Mouse (Mus musculus): ENCODE measurements around the gene Dnah11. TPM values are rescaled to one million over a fixed set of nuclear protein-coding genes. Genes with fewer than 3 reads are reported as not detected.

Gene Dnah11
- total RNA-seq (2014; rRNA removed), result 0.18 and 0.20 TPM in 2 replicates
- 0.06 and 0.12 TPM in 2 replicates for polyA plus RNA-seq (2012; rRNA removed)

DNA sequence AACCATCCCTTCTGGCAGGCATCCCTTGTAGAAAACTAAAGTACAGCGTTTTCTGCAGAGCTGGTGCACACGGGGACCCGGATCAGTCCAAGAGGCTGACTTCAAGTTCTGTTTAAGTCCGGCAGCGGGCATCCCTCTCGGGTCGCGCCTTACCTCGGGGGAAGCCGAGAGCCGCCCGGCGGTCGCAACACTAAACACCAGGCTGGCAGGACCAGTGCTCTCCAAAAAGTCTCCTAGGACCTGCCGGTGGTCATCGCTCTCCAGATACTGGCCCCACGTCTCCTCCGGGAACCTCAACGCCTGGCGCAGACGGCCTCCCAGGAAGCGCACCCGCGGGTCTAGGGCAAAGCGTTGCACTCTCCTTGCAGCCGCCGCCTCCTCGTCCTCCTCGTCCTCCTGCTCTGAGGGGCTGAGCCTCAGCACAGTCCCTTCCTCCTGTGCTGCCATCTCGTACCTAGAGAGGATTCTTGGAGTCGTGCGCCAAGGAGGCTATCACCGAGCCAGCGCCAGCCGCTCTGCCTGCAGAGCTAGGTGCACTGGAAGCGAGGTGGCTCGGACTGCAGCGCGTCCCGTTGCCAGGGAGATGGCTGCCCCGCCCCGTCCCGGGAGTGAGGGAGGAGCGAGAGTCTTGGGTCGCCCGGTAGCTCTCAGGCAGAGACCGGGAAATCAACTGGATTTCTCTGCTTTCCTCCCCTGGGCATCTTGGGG, at the start of gene Dnah11:
TSS of gene Dnah11 (minus strand) at position 658 of the 708 bp plus-strand sequence.
- Histone ChIP-seq H3K9ac (ENCODE audit: low read depth, low read length) (peak within 1 kb of the TSS; percentile 18; the same call in 1 of the 2 replicates), H3K79me2 (ENCODE audit: control insufficient read depth, insufficient read depth, low read length) (no peaks in the 10 kb centered on the region), H3K4me1 (ENCODE audit: control insufficient read depth, insufficient read depth, low read length) (no peaks in the 10 kb centered on the region), H3K36me3 (ENCODE audit: control insufficient read depth, insufficient read depth, low read length) (no peaks in the 10 kb centered on the region), H3K4me3 (ENCODE audit: insufficient read depth, low read depth, low read length) (peak within 1 kb of the TSS; percentile 54), H3K27me3 (ENCODE audit: control insufficient read depth, insufficient read depth, low read length) (no peaks in the 10 kb centered on the region), H3K27ac (replicated peaks; ENCODE audit: insufficient read depth, low read depth, low read length) (no peak within 1 kb of the TSS)
- under 1% methylated on average over 47 of the region's 47 CpGs for whole genome bisulfite sequencing
- no peak for TF ChIP-seq POLR2A (IDR thresholded peaks at IDR 0.05; ENCODE audit: extremely low read depth, insufficient read depth, low read length)
- no peak for TF ChIP-seq CTCF (IDR thresholded peaks at IDR 0.05; ENCODE audit: low read depth, low read length)
- DNase-seq (ENCODE audit: extremely low read depth, low read depth, low spot score), result peak; percentile 62

DNA sequence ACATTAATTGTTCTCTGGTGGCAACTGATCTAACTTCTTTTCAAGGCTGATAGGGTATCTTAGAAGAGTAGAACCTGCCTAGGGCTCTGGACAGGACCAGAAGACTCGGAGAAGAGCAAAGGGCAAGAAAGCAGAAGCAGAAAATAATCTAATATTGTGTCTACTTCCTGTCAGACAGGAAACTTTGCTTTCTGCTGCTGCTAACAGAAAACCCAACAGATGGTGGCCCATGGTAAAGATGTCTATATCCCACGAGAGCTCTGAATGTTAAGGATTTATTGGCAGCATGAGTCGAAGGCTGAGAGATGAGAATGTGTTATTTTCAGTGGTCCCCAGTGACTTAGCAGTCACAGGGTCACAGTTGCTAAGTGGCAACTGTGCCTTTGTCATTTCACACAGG, 22.3 kb upstream of the Dnah11 start:
- Histone ChIP-seq H3K27me3 (ENCODE audit: control insufficient read depth, insufficient read depth, low read length) (no peaks in the 10 kb centered on the region), H3K4me1 (ENCODE audit: control insufficient read depth, insufficient read depth, low read length) (no peaks in the 10 kb centered on the region), H3K79me2 (ENCODE audit: control insufficient read depth, insufficient read depth, low read length) (no peaks in the 10 kb centered on the region), H3K9ac (ENCODE audit: low read depth, low read length) (no peak overlapping the region), H3K27ac (replicated peaks; ENCODE audit: insufficient read depth, low read depth, low read length) (no peak overlapping the region), H3K4me3 (ENCODE audit: insufficient read depth, low read depth, low read length) (no peak overlapping the region), H3K36me3 (ENCODE audit: control insufficient read depth, insufficient read depth, low read length) (no peaks in the 10 kb centered on the region)
- no peak for DNase-seq (ENCODE audit: extremely low read depth, low read depth, low spot score)
- WGBS, result 58% methylated on average over 3 of the region's 3 CpGs
- TF ChIP-seq CTCF (IDR thresholded peaks at IDR 0.05; ENCODE audit: low read depth, low read length) (no peak), POLR2A (IDR thresholded peaks at IDR 0.05; ENCODE audit: extremely low read depth, insufficient read depth, low read length) (no peak)

- no peak for DNase-seq (ENCODE audit: extremely low read depth, low read depth, low spot score)
- Histone ChIP-seq H3K4me1 (ENCODE audit: control insufficient read depth, insufficient read depth, low read length) (no peaks in the 10 kb centered on the region), H3K27ac (replicated peaks; ENCODE audit: insufficient read depth, low read depth, low read length) (no peak overlapping the region), H3K9ac (ENCODE audit: low read depth, low read length) (no peak overlapping the region), H3K27me3 (ENCODE audit: control insufficient read depth, insufficient read depth, low read length) (no peaks in the 10 kb centered on the region), H3K4me3 (ENCODE audit: insufficient read depth, low read depth, low read length) (no peak overlapping the region), H3K36me3 (ENCODE audit: control insufficient read depth, insufficient read depth, low read length) (no peaks in the 10 kb centered on the region), H3K79me2 (ENCODE audit: control insufficient read depth, insufficient read depth, low read length) (no peaks in the 10 kb centered on the region)
- no peak for TF ChIP-seq CTCF (IDR thresholded peaks at IDR 0.05; ENCODE audit: low read depth, low read length)
- no peak for TF ChIP-seq POLR2A (IDR thresholded peaks at IDR 0.05; ENCODE audit: extremely low read depth, insufficient read depth, low read length)
Observed at GRCm38 (mm10) chr12:118220062-118220461, 21.2 kb upstream of the Dnah11 start.

- Histone ChIP-seq H3K27me3 (ENCODE audit: control insufficient read depth, insufficient read depth, low read length) (no peaks in the 10 kb centered on the region), H3K36me3 (ENCODE audit: control insufficient read depth, insufficient read depth, low read length) (no peaks in the 10 kb centered on the region), H3K9ac (ENCODE audit: low read depth, low read length) (no peak overlapping the region), H3K79me2 (ENCODE audit: control insufficient read depth, insufficient read depth, low read length) (no peaks in the 10 kb centered on the region), H3K4me1 (ENCODE audit: control insufficient read depth, insufficient read depth, low read length) (no peaks in the 10 kb centered on the region), H3K4me3 (ENCODE audit: insufficient read depth, low read depth, low read length) (no peak overlapping the region), H3K27ac (replicated peaks; ENCODE audit: insufficient read depth, low read depth, low read length) (no peak overlapping the region)
- no peak for TF ChIP-seq CTCF (IDR thresholded peaks at IDR 0.05; ENCODE audit: low read depth, low read length)
- TF ChIP-seq POLR2A (IDR thresholded peaks at IDR 0.05; ENCODE audit: extremely low read depth, insufficient read depth, low read length), result no peak
- no peak for DNase-seq (ENCODE audit: extremely low read depth, low read depth, low spot score)
- WGBS, result 69% methylated on average over 2 of the region's 2 CpGs
Observed at GRCm38 (mm10) chr12:118212163-118212562, 13.3 kb upstream of the Dnah11 start.

- 60% methylated on average over 2 of the region's 2 CpGs for WGBS
- Histone ChIP-seq H3K27ac (replicated peaks; ENCODE audit: insufficient read depth, low read depth, low read length) (no peak overlapping the region), H3K4me3 (ENCODE audit: insufficient read depth, low read depth, low read length) (no peak overlapping the region), H3K79me2 (ENCODE audit: control insufficient read depth, insufficient read depth, low read length) (no peaks in the 10 kb centered on the region), H3K36me3 (ENCODE audit: control insufficient read depth, insufficient read depth, low read length) (no peaks in the 10 kb centered on the region), H3K27me3 (ENCODE audit: control insufficient read depth, insufficient read depth, low read length) (no peaks in the 10 kb centered on the region), H3K4me1 (ENCODE audit: control insufficient read depth, insufficient read depth, low read length) (no peaks in the 10 kb centered on the region), H3K9ac (ENCODE audit: low read depth, low read length) (no peak overlapping the region)
- peak; percentile 58 for DNase-seq (ENCODE audit: extremely low read depth, low read depth, low spot score)
- TF ChIP-seq POLR2A (IDR thresholded peaks at IDR 0.05; ENCODE audit: extremely low read depth, insufficient read depth, low read length) (no peak), CTCF (IDR thresholded peaks at IDR 0.05; ENCODE audit: low read depth, low read length) (no peak)
Observed at GRCm38 (mm10) chr12:118196583-118196982, 2.3 kb downstream of the Dnah11 start.

DNA sequence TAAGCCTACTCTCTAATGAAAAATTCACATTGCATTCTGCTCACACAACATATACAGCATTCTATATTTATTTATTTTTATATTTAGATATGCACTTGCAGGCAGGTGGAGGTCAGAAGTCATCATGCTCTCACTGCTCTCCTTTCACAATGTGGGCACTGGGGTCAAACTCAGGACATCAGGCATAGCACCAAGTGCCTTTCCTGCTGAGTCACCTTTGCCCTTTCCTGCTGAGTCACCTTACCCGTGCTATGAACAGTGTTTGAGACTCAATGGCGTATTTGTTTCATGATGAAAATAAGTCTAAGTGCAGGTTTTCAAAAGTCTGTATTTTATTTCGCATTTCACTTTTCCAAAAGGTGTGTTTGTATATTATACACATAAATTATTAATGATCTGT, 9.3 kb downstream of the Dnah11 start:
- H3K36me3 ChIP-seq (ENCODE audit: control insufficient read depth, insufficient read depth, low read length), result no peaks in the 10 kb centered on the region
- no peak overlapping the region for H3K27ac ChIP-seq (replicated peaks; ENCODE audit: insufficient read depth, low read depth, low read length)
- H3K4me1 ChIP-seq (ENCODE audit: control insufficient read depth, insufficient read depth, low read length), result peaks cover 13% of the 10 kb centered on the region
- TF ChIP-seq POLR2A (IDR thresholded peaks at IDR 0.05; ENCODE audit: extremely low read depth, insufficient read depth, low read length) (no peak), CTCF (IDR thresholded peaks at IDR 0.05; ENCODE audit: low read depth, low read length) (no peak)
- no peak overlapping the region for H3K4me3 ChIP-seq (ENCODE audit: insufficient read depth, low read depth, low read length)
- 51% methylated on average over 3 of the region's 3 CpGs for WGBS
- no peaks in the 10 kb centered on the region for H3K79me2 ChIP-seq (ENCODE audit: control insufficient read depth, insufficient read depth, low read length)
- no peaks in the 10 kb centered on the region for H3K27me3 ChIP-seq (ENCODE audit: control insufficient read depth, insufficient read depth, low read length)
- no peak overlapping the region for H3K9ac ChIP-seq (ENCODE audit: low read depth, low read length)
- peak; percentile 90 for DNase-seq (ENCODE audit: extremely low read depth, low read depth, low spot score)

Measured in liver, adult 2 months (tissue).